Mouse (Mus musculus) embryonic fibroblast, embryonic 13.5 days (primary cell): ENCODE data around the gene Fabp6.

ENCODE experiments used
- CTCF ChIP-seq: IDR thresholded peaks from 2 replicates; pipeline ENCODE4 v1.5.1; 2011; ENCODE audit warnings: mild to moderate bottlenecking, control low read depth, low read length, moderate library complexity, borderline replicate concordance; ENCODE audit not compliant: insufficient read depth
- POLR2A ChIP-seq: IDR thresholded peaks from 2 replicates; pipeline ENCODE4 v1.6.1; 2011; ENCODE audit warnings: low read depth, mild to moderate bottlenecking, control low read depth, low read length, moderate library complexity

- TF ChIP-seq POLR2A (no peak), CTCF (no peak)
Measured at GRCm38 (mm10) chr11:43638486-43638885, 37.1 kb upstream of the Fabp6 start.
